Mouse (Mus musculus) liver, postnatal 0 days (tissue): Measurements from ENCODE around the gene Srp14. TPM values are rescaled to one million over a fixed set of nuclear protein-coding genes. Genes with fewer than 3 reads are reported as not detected.

Experiments used
- ATAC-seq: fragments of 200-750 bp; cut with Nextera tagmentation; 2 replicates; pipeline ENCODE4 v1.8.0; 2017; ENCODE audit warnings: mild to moderate bottlenecking, moderate library complexity
- DNase-seq: peaks from one replicate; pipeline ENCODE4 v3.0.0-alpha.2; 2016
- H3K27ac ChIP-seq: fragments of 300-500 bp; sonication (generic); 2 replicates; pipeline ENCODE4 v1.5.1; 2014; ENCODE audit warnings: antibody characterized with exemption, moderate library complexity, mild to moderate bottlenecking, low read depth
- H3K27me3 ChIP-seq: fragments of 300-500 bp; sonication (generic); 2 replicates; pipeline ENCODE4 v1.6.1; 2014; ENCODE audit warnings: low read length, control low read depth, mixed read lengths; ENCODE audit not compliant: insufficient read depth
- H3K36me3 ChIP-seq: fragments of 300-500 bp; sonication (generic); replicated peaks from 2 replicates; pipeline ENCODE4 v1.6.1; 2014; ENCODE audit warnings: mild to moderate bottlenecking, control low read depth, low read length, moderate library complexity, mixed read lengths; ENCODE audit not compliant: insufficient read depth
- H3K4me1 ChIP-seq: fragments of 300-500 bp; sonication (generic); 2 replicates; pipeline ENCODE4 v1.6.1; 2014; ENCODE audit warnings: antibody characterized with exemption, mild to moderate bottlenecking, control low read depth; ENCODE audit not compliant: insufficient read depth
- H3K4me2 ChIP-seq: fragments of 300-500 bp; sonication (generic); 2 replicates; pipeline ENCODE4 v1.6.1; 2014; ENCODE audit warnings: low read depth, mild to moderate bottlenecking, low read length, moderate library complexity, mixed read lengths
- H3K4me3 ChIP-seq: fragments of 300-500 bp; sonication (generic); 2 replicates; pipeline ENCODE4 v1.5.1; 2014; ENCODE audit warnings: low read depth, low read length
- H3K9ac ChIP-seq: fragments of 300-500 bp; sonication (generic); replicated peaks from 2 replicates; pipeline ENCODE4 v1.6.1; 2014; ENCODE audit warnings: mild to moderate bottlenecking, moderate library complexity
- H3K9me3 ChIP-seq: fragments of 300-500 bp; sonication (generic); 2 replicates; pipeline ENCODE4 v1.6.1; 2016; ENCODE audit warnings: mild to moderate bottlenecking, control low read depth, low read length, mixed read lengths
- CTCF ChIP-seq: sonication (generic); IDR thresholded peaks from 2 replicates; pipeline ENCODE4 v1.5.1; 2016; ENCODE audit warnings: antibody characterized with exemption, low read depth
- EP300 ChIP-seq: IDR thresholded peaks from 2 replicates; pipeline ENCODE4 v1.6.1; 2016; ENCODE audit warnings: antibody characterized with exemption, low read depth, mild to moderate bottlenecking
- WGBS: fragments of 180-500 bp; shearing (Covaris S2); extraction: QIAGEN DNeasy Blood & Tissue Kit; methylation state at CpG from one replicate; pipeline ENCODE4 v1.1.7; 2014; ENCODE audit not compliant: insufficient replicate concordance; 5-methylcytosine and 5-hydroxymethylcytosine counted together
- polyA plus RNA-seq: library from polyadenylated mRNA; unstranded; fragments of >200 nt; fragmentation: Nextera tagmentation; extraction: Ambion mirVana; gene quantifications from 2 replicates; pipeline ENCODE4 v1.2.1, GENCODE M21; 2015

The Srp14 gene
- polyA plus RNA-seq, 1 experiment from 2014 or later: 107 TPM

GRCm38 (mm10) chr2:118429297-118429696 lies 50.2 kb downstream of the Srp14 start:
- Histone ChIP-seq H3K4me2 (no peak overlapping the region), H3K9ac (no peak overlapping the region), H3K4me3 (no peak overlapping the region), H3K4me1 (no peaks in the 10 kb centered on the region), H3K36me3 (peaks cover 49% of the 10 kb centered on the region), H3K27ac (no peak overlapping the region), H3K27me3 (no peaks in the 10 kb centered on the region), H3K9me3 (no peaks in the 10 kb centered on the region)
- ATAC-seq (no peak), DNase-seq (no peak)
- TF ChIP-seq CTCF (no peak), EP300 (no peak)
- 59% methylated on average over 9 of the region's 9 CpGs for WGBS

GRCm38 (mm10) chr2:118428296-118428695 lies 51.2 kb downstream of the Srp14 start:
- Histone ChIP-seq H3K9ac (no peak overlapping the region), H3K27me3 (no peaks in the 10 kb centered on the region), H3K9me3 (no peaks in the 10 kb centered on the region), H3K4me1 (no peaks in the 10 kb centered on the region), H3K4me2 (no peak overlapping the region), H3K27ac (no peak overlapping the region), H3K36me3 (peaks cover 41% of the 10 kb centered on the region), H3K4me3 (no peak overlapping the region)
- 82% methylated on average over 6 of the region's 6 CpGs for WGBS
- no peak for DNase-seq
- ATAC-seq: no peak
- TF ChIP-seq CTCF (no peak), EP300 (no peak)

Other genes with a start within 250 kb of the Srp14 start
- 0.11 and 0.21 TPM in 2 replicates for gene Fsip1, start 222.7 kb downstream of the Srp14 start, polyA plus RNA-seq
- gene Gpr176, start 106.3 kb downstream of the Srp14 start, polyA plus RNA-seq: 0.05 and 0.07 TPM in 2 replicates
- 3.0 and 3.1 TPM in 2 replicates for gene Eif2ak4, start 91.1 kb downstream of the Srp14 start, polyA plus RNA-seq
- 1.3 TPM in 2 replicates for gene Bmf, start 70.0 kb upstream of the Srp14 start, polyA plus RNA-seq
- 12.7 and 15.7 TPM in 2 replicates for gene Bub1b, start 118.5 kb upstream of the Srp14 start, polyA plus RNA-seq
- gene Pak6, start 183.6 kb upstream of the Srp14 start, polyA plus RNA-seq: 0.08 and 0.15 TPM in 2 replicates
- 0.02 TPM in 1 of 2 replicates, not detected in the other for gene Ankrd63, start 224.3 kb upstream of the Srp14 start, polyA plus RNA-seq
- 1.7 and 1.9 TPM in 2 replicates for gene Plcb2, start 248.7 kb upstream of the Srp14 start, polyA plus RNA-seq